In genomic region chr14:77636931-77637330, GRCm38 (mm10) we compare ENCODE assay signal across 13 mouse cellular contexts.
DNase-seq lines count a peak whose midpoint lies in the region; ATAC-seq and TF ChIP-seq lines count a peak whose summit lies in the region.
"Had no signal": no experiment of that assay in that cellular context is flagged by ENCODE, and none has a peak within 500 bp of the region (broad histone marks: within the 10 kb centered on the region; RNA-seq: fewer than 3 reads in every experiment).

No protein-coding gene starts in this region.

- intact Hi-C loops in left cerebral cortex, postnatal 36 days (cut with DNase I) = no loop called here

- H3K4me2 ChIP-seq in embryonic facial prominence, embryonic 11.5 days (ENCODE audit: low read depth, low read length) = no peak overlapping the region
- H3K4me2 ChIP-seq: limb, embryonic 13.5 days had no signal

- peak; percentile 55; the same call in 1 of the 2 replicates for ATAC-seq in embryonic facial prominence, embryonic 11.5 days (replicated peaks; ENCODE audit: insufficient number of reproducible peaks, low FRiP score, low TSS enrichment, low read depth)

- no peak overlapping the region for H3K9ac ChIP-seq in embryonic facial prominence, embryonic 11.5 days (replicated peaks; ENCODE audit: low read length)
- H3K9ac ChIP-seq: limb, embryonic 13.5 days had no signal

- no peak overlapping the region for H3K27ac ChIP-seq in embryonic facial prominence, embryonic 11.5 days (replicated peaks; ENCODE audit: low read depth, low read length)
- H3K27ac ChIP-seq in embryonic facial prominence, embryonic 10.5 days (replicated peaks) = no peak overlapping the region
- H3K27ac ChIP-seq in layer of hippocampus, adult 2 months = no peak overlapping the region
- H3K27ac ChIP-seq: heart, adult 2 months had no signal

- H3K27me3 ChIP-seq in embryonic facial prominence, embryonic 11.5 days (ENCODE audit: control insufficient read depth, insufficient read depth, low read length) = no peaks in the 10 kb centered on the region
- H3K27me3 ChIP-seq in embryonic facial prominence, embryonic 10.5 days (replicated peaks; ENCODE audit: low read depth, poor library complexity, severe bottlenecking) = no peaks in the 10 kb centered on the region
- H3K27me3 ChIP-seq: limb, embryonic 13.5 days had no signal

- H3K9me3 ChIP-seq in embryonic facial prominence, embryonic 11.5 days (replicated peaks; ENCODE audit: control insufficient read depth, low read length) = no peaks in the 10 kb centered on the region
- no peaks in the 10 kb centered on the region for H3K9me3 ChIP-seq in embryonic facial prominence, embryonic 10.5 days
- H3K9me3 ChIP-seq: limb, embryonic 13.5 days had no signal

- peak; percentile 28 for DNase-seq in embryonic facial prominence, embryonic 11.5 days (ENCODE audit: low spot score)
- DNase-seq in embryonic facial prominence, embryonic 10.5 days (ENCODE audit: low spot score) = no peak
- DNase-seq in layer of hippocampus, adult 2 months (ENCODE audit: low spot score in 2 of 2) = peak; percentile 30 to 47
- no peak for DNase-seq in layer of hippocampus, adult 9-10 months (ENCODE audit: low spot score)
- peak; percentile 37 for DNase-seq in embryo, embryonic 9.5 days (ENCODE audit: extremely low spot score)
- DNase-seq in left cerebral cortex, postnatal 36 days (ENCODE audit: low spot score in 2 of 2) = peak; percentile 54 to 70
- DNase-seq in lung, postnatal 36 days = no peak
- no peak for DNase-seq in heart, postnatal 4 days
- DNase-seq: cerebellum, adult 11 months; heart, adult 2 months; lung, postnatal 10 days; thymus, postnatal 36 days had no signal

- 26% methylated on average over 6 of the region's 6 CpGs for WGBS in embryonic facial prominence, embryonic 11.5 days
- WGBS in embryonic facial prominence, embryonic 10.5 days = 30% methylated on average over 6 of the region's 6 CpGs

- H3K4me1 ChIP-seq in embryonic facial prominence, embryonic 11.5 days (ENCODE audit: control insufficient read depth, insufficient read depth, low read length) = no peaks in the 10 kb centered on the region
- H3K4me1 ChIP-seq in embryonic facial prominence, embryonic 10.5 days = peaks cover 76% of the 10 kb centered on the region

- no peak for TF ChIP-seq CTCF in layer of hippocampus, adult 2 months (conservative IDR thresholded peaks at IDR 0.05)

- no peaks in the 10 kb centered on the region for H3K36me3 ChIP-seq in embryonic facial prominence, embryonic 11.5 days (replicated peaks; ENCODE audit: control insufficient read depth, insufficient read depth, low read depth, low read length)
- no peaks in the 10 kb centered on the region for H3K36me3 ChIP-seq in embryonic facial prominence, embryonic 10.5 days (replicated peaks)
- H3K36me3 ChIP-seq: limb, embryonic 13.5 days had no signal

- H3K4me3 ChIP-seq in embryonic facial prominence, embryonic 11.5 days (ENCODE audit: low read depth, low read length) = no peak overlapping the region
- H3K4me3 ChIP-seq in embryonic facial prominence, embryonic 10.5 days = no peak overlapping the region
- H3K4me3 ChIP-seq in layer of hippocampus, adult 2 months = no peak overlapping the region
- H3K4me3 ChIP-seq: heart, adult 2 months; limb, embryonic 13.5 days had no signal

Comparison
In these comparisons a context has a peak if more than half of its experiments do, and no peak if none do; other contexts are left out.
1. DNase-seq: peak in embryonic facial prominence, embryonic 11.5 days (single experiment), layer of hippocampus, adult 2 months (2 of 2), embryo, embryonic 9.5 days (single experiment) and left cerebral cortex, postnatal 36 days (2 of 2); none in embryonic facial prominence, embryonic 10.5 days (single experiment), layer of hippocampus, adult 9-10 months (single experiment), lung, postnatal 36 days (single experiment) and heart, postnatal 4 days (single experiment).